Mouse (Mus musculus) liver, embryonic 14.5 days (tissue): ENCODE data around the gene Gramd1b.

Source experiments
- CTCF ChIP-seq: IDR thresholded peaks from 2 replicates; pipeline ENCODE4 v1.5.1; 2016; ENCODE audit warnings: antibody characterized with exemption, low read depth, control low read depth
- EP300 ChIP-seq: IDR thresholded peaks from 2 replicates; pipeline ENCODE4 v1.6.1; 2016; ENCODE audit warnings: antibody characterized with exemption, low read depth

- no peak for TF ChIP-seq CTCF
- TF ChIP-seq EP300 = no peak
These were observed 175.8 kb downstream of the Gramd1b start for GRCm38 (mm10) chr9:40355406-40355805.
